Mouse (Mus musculus) stomach, embryonic 14.5 days (tissue): ENCODE data around the gene Lrrc8d. TPM values are rescaled to one million over a fixed set of nuclear protein-coding genes. Genes with fewer than 3 reads are reported as not detected.

Source experiments
- ATAC-seq: fragments of 200-750 bp; cut with Nextera tagmentation; 2 replicates; pipeline ENCODE4 v1.8.0; 2017; ENCODE audit warnings: low read depth, moderate TSS enrichment; ENCODE audit not compliant: insufficient number of reproducible peaks, insufficient read depth, low FRiP score
- H3K27ac ChIP-seq: fragments of 300-500 bp; sonication (generic); 2 replicates; pipeline ENCODE4 v1.5.1; 2014; ENCODE audit warnings: mild to moderate bottlenecking, low read length, moderate library complexity, mixed read lengths
- H3K27me3 ChIP-seq: fragments of 300-500 bp; sonication (generic); 2 replicates; pipeline ENCODE4 v1.6.1; 2014; ENCODE audit warnings: low read length, control low read depth, mixed read lengths; ENCODE audit not compliant: control insufficient read depth, insufficient read depth
- H3K36me3 ChIP-seq: fragments of 300-500 bp; sonication (generic); 2 replicates; pipeline ENCODE4 v1.6.1; 2014; ENCODE audit warnings: mild to moderate bottlenecking, control low read depth, low read length, moderate library complexity, mixed read lengths; ENCODE audit not compliant: control insufficient read depth, insufficient read depth
- H3K4me1 ChIP-seq: fragments of 300-500 bp; sonication (generic); 2 replicates; pipeline ENCODE4 v1.6.1; 2014; ENCODE audit warnings: low read length, control low read depth, mixed read lengths; ENCODE audit not compliant: control insufficient read depth, insufficient read depth
- H3K4me2 ChIP-seq: fragments of 300-500 bp; sonication (generic); replicated peaks from 2 replicates; pipeline ENCODE4 v1.6.1; 2014; ENCODE audit warnings: low read depth, low read length, control low read depth
- H3K4me3 ChIP-seq: fragments of 300-500 bp; sonication (generic); 2 replicates; pipeline ENCODE4 v1.5.1; 2014; ENCODE audit warnings: low read depth, low read length, control low read depth
- H3K9ac ChIP-seq: fragments of 300-500 bp; sonication (generic); replicated peaks from 2 replicates; pipeline ENCODE4 v1.6.1; 2014; ENCODE audit warnings: low read depth, mild to moderate bottlenecking, control low read depth, low read length, moderate library complexity, mixed read lengths
- H3K9me3 ChIP-seq: fragments of 300-500 bp; sonication (generic); 2 replicates; pipeline ENCODE4 v1.6.1; 2016; ENCODE audit warnings: low read depth, low read length, control low read depth; ENCODE audit not compliant: control insufficient read depth
- WGBS: fragments of 180-500 bp; shearing (Covaris S2); extraction: QIAGEN DNeasy Blood & Tissue Kit; methylation state at CpG from one replicate; pipeline ENCODE4 v1.1.7; 2014; 5-methylcytosine and 5-hydroxymethylcytosine counted together
- polyA plus RNA-seq: library from polyadenylated mRNA; unstranded; fragments of >200 nt; fragmentation: Nextera tagmentation; extraction: Ambion mirVana; gene quantifications from 2 replicates; pipeline ENCODE4 v1.2.1, GENCODE M21; 2014

Lrrc8d gene
- polyA plus RNA-seq, 1 experiment from 2014 or later: 17.6 TPM

GRCm38 (mm10) chr5:105702580-105703285 is 3.0 kb downstream of the Lrrc8d start:
- no peaks in the 10 kb centered on the region for H3K36me3 ChIP-seq
- peaks cover 26% of the 10 kb centered on the region; the same call in 1 of the 2 replicates for H3K4me1 ChIP-seq
- no peak overlapping the region for H3K9ac ChIP-seq
- no peak overlapping the region for H3K27ac ChIP-seq
- no peak overlapping the region for H3K4me3 ChIP-seq
- 70% methylated on average over 9 of the region's 9 CpGs for WGBS
- ATAC-seq: no peak
- H3K9me3 ChIP-seq: no peaks in the 10 kb centered on the region
- no peaks in the 10 kb centered on the region for H3K27me3 ChIP-seq
- no peak overlapping the region for H3K4me2 ChIP-seq

GRCm38 (mm10) chr5:105703286-105703655 is 3.5 kb downstream of the Lrrc8d start:
- no peaks in the 10 kb centered on the region for H3K9me3 ChIP-seq
- 85% methylated on average over 11 of the region's 11 CpGs for WGBS
- no peak overlapping the region for H3K9ac ChIP-seq
- H3K4me1 ChIP-seq: peaks cover 26% of the 10 kb centered on the region; the same call in 1 of the 2 replicates
- H3K27ac ChIP-seq: no peak overlapping the region
- H3K36me3 ChIP-seq: no peaks in the 10 kb centered on the region
- H3K27me3 ChIP-seq: no peaks in the 10 kb centered on the region
- H3K4me2 ChIP-seq: no peak overlapping the region
- no peak for ATAC-seq
- H3K4me3 ChIP-seq: no peak overlapping the region

- Histone ChIP-seq H3K9ac (no peak overlapping the region), H3K36me3 (no peaks in the 10 kb centered on the region), H3K9me3 (no peaks in the 10 kb centered on the region), H3K27ac (no peak overlapping the region; the same call in 1 of the 2 replicates), H3K27me3 (no peaks in the 10 kb centered on the region), H3K4me2 (no peak overlapping the region), H3K4me3 (no peak overlapping the region), H3K4me1 (peaks cover 21% of the 10 kb centered on the region; the same call in 1 of the 2 replicates)
- no peak for ATAC-seq
- 31% methylated on average over 9 of the region's 9 CpGs for WGBS
These were observed 4.8 kb downstream of the Lrrc8d start for GRCm38 (mm10) chr5:105704573-105704972.

- peaks cover 17% of the 10 kb centered on the region; the same call in 1 of the 2 replicates for H3K4me1 ChIP-seq
- H3K9me3 ChIP-seq: no peaks in the 10 kb centered on the region
- H3K27me3 ChIP-seq: no peaks in the 10 kb centered on the region
- ATAC-seq: no peak
- no peak overlapping the region for H3K4me3 ChIP-seq
- H3K27ac ChIP-seq: no peak overlapping the region
- H3K36me3 ChIP-seq: no peaks in the 10 kb centered on the region
- WGBS: 74% methylated on average over 11 of the region's 11 CpGs
- no peak overlapping the region for H3K4me2 ChIP-seq
- H3K9ac ChIP-seq: no peak overlapping the region
These were observed 6.9 kb downstream of the Lrrc8d start for GRCm38 (mm10) chr5:105706635-105707034.

GRCm38 (mm10) chr5:105708276-105708675 is 8.5 kb downstream of the Lrrc8d start:
- Histone ChIP-seq H3K4me1 (peaks cover 12% of the 10 kb centered on the region; the same call in 1 of the 2 replicates), H3K27ac (no peak overlapping the region), H3K27me3 (no peaks in the 10 kb centered on the region), H3K9ac (no peak overlapping the region), H3K36me3 (no peaks in the 10 kb centered on the region), H3K4me2 (no peak overlapping the region), H3K4me3 (no peak overlapping the region), H3K9me3 (no peaks in the 10 kb centered on the region)
- WGBS: 86% methylated on average over 5 of the region's 5 CpGs
- no peak for ATAC-seq

- no peak for ATAC-seq
- WGBS: 81% methylated on average over 7 of the region's 7 CpGs
- Histone ChIP-seq H3K9ac (no peak overlapping the region), H3K36me3 (no peaks in the 10 kb centered on the region), H3K27ac (no peak overlapping the region), H3K27me3 (no peaks in the 10 kb centered on the region), H3K4me2 (no peak overlapping the region), H3K9me3 (no peaks in the 10 kb centered on the region), H3K4me3 (no peak overlapping the region), H3K4me1 (peaks cover 2% of the 10 kb centered on the region; the same call in 1 of the 2 replicates)
These were observed 10.7 kb downstream of the Lrrc8d start for GRCm38 (mm10) chr5:105710473-105710872.

- Histone ChIP-seq H3K4me2 (no peak overlapping the region), H3K27ac (no peak overlapping the region), H3K9ac (no peak overlapping the region), H3K27me3 (no peaks in the 10 kb centered on the region), H3K9me3 (no peaks in the 10 kb centered on the region), H3K36me3 (no peaks in the 10 kb centered on the region), H3K4me3 (no peak overlapping the region), H3K4me1 (peaks cover 31% of the 10 kb centered on the region)
- no peak for ATAC-seq
- 81% methylated on average over 6 of the region's 6 CpGs for WGBS
These were observed 14.7 kb downstream of the Lrrc8d start for GRCm38 (mm10) chr5:105714446-105714845.

- H3K4me1 ChIP-seq: peaks cover 31% of the 10 kb centered on the region
- H3K27ac ChIP-seq: peak overlapping the region; percentile 17; the same call in 1 of the 2 replicates
- H3K9ac ChIP-seq: no peak overlapping the region
- H3K9me3 ChIP-seq: no peaks in the 10 kb centered on the region
- H3K27me3 ChIP-seq: no peaks in the 10 kb centered on the region
- no peak overlapping the region for H3K4me3 ChIP-seq
- H3K4me2 ChIP-seq: no peak overlapping the region
- WGBS: 77% methylated on average over 8 of the region's 8 CpGs
- ATAC-seq: no peak
- no peaks in the 10 kb centered on the region for H3K36me3 ChIP-seq
These were observed 15.3 kb downstream of the Lrrc8d start for GRCm38 (mm10) chr5:105715095-105715494.
